Mouse (Mus musculus): Measurements from ENCODE around the gene Sgms1.
"Not testable (repeated sequence)": the region's sequence is repeated elsewhere in the genome, so short reads cannot be mapped to it uniquely, and the experiment has no call there.

Gene Sgms1

DNA sequence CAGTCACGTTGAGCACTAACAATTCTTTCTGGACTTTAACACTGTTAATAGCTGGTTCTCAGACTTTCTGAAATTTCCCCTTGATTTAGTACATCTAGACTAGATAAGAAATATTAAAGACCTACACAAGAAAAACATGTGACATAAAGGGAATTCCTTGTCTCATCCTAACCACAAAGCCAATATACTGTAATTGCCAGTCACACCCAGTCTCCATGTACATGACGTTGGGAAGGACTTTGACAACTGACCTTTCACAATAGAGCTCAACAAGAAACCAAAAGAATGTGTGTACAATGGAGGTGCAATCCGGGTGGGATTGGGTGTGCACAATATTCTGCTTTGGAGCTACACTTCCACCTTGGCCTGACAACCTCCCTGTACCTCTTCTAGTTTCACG is 297.2 kb downstream of the Sgms1 start:
- no peak for DNase-seq (ENCODE audit: low spot score in 2 of 2)

DNA sequence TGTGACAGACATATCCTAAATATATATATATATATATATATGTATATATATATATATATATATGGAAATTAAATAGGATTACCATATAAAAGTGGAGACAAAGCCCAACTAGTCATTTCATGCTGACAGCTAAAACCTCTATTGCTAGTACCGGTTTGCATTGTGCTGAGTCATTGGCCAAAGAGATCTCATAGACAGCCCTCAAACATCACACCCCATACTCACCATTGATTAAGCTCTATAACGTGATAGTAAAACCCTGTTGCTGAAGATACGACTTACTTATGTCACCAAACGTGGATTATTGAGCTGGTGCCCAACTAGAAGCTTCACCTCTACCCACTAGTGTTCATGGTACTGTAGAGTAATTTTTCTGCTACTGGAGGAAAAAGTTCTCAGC is 298.7 kb downstream of the Sgms1 start:
- no peak for DNase-seq (ENCODE audit: low spot score in 2 of 2)

DNA sequence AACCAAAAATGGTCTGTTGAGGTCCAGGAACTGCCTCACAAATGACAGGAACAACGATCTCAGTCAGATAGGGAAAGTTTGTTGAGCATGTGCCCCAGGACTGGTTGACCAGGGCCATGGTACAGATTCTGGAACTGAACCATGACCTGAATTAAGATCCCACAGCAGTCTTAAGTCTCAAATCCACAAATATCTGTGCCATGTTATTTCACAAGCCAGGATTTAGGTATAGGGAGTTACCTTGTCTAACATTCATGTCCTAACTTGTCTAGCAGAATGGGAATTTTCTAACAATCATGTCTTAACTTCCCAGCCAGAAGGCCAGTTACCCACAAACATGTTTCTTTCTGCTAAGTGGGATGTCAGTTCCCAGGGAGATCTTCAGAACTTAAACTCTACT is 300.9 kb downstream of the Sgms1 start:
- no peak for DNase-seq (ENCODE audit: low spot score in 2 of 2)

DNA sequence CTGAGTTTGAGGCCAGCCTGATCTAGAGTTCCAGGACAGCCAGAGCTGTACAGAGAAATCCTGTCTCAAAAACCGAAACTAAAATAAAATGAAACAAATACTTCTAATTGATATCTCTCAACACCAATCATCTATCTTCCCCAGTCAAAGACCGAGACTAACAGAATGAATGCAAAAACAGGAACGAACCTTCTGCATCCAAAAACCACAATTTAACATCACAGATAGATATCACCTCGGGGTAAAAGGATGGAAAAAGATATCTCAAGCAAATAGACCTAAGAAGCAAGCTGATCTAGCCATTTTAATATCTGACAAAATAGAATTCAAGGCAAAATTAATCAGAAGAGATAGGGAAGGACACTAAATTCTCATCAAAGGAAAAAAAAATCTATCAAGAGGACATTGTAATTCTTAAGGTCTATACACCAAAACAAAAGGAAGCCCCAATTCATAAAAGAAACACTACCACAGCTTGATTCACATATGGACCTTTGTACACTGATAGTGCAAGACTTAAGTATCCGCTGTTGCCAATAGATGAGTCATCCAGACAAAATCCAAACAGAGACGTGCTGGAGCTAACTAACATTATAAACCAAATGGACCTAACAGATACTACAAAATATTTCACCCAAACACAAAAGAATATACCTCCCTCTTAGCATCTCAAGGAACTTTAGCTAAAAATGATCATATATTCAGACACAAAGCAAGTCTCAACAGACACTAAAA is 301.6 kb downstream of the Sgms1 start:
- no peak for DNase-seq (ENCODE audit: low spot score in 2 of 2)

DNA sequence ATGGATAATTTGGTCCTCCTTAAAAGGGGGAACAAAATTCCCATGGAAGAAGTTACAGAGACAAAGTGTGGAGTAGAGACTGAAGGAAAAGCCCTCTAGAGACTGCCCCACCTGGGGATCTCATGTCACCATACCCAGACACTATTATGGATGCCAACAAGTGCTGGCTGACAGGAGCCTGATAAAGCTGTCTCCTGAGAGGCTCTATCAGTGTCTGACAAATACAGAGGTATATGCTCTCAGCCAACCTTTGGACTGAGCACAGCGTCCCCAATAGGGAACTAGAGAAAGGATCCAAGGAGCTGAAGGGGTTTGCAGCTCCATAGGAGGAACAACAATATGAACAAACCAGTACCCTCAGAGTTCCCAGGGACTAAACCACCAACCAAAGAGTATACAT is 304.7 kb downstream of the Sgms1 start:
- DNase-seq (ENCODE audit: low spot score in 2 of 2), result not testable (repeated sequence)

All from spleen, postnatal 36 days (tissue).